Mouse (Mus musculus): ENCODE data around the gene Tacc2. TPM values are rescaled to one million over a fixed set of nuclear protein-coding genes. Genes with fewer than 3 reads are reported as not detected.

The Tacc2 gene
- polyA plus RNA-seq, 1 experiment from 2014 or later = 58.9 TPM

DNA sequence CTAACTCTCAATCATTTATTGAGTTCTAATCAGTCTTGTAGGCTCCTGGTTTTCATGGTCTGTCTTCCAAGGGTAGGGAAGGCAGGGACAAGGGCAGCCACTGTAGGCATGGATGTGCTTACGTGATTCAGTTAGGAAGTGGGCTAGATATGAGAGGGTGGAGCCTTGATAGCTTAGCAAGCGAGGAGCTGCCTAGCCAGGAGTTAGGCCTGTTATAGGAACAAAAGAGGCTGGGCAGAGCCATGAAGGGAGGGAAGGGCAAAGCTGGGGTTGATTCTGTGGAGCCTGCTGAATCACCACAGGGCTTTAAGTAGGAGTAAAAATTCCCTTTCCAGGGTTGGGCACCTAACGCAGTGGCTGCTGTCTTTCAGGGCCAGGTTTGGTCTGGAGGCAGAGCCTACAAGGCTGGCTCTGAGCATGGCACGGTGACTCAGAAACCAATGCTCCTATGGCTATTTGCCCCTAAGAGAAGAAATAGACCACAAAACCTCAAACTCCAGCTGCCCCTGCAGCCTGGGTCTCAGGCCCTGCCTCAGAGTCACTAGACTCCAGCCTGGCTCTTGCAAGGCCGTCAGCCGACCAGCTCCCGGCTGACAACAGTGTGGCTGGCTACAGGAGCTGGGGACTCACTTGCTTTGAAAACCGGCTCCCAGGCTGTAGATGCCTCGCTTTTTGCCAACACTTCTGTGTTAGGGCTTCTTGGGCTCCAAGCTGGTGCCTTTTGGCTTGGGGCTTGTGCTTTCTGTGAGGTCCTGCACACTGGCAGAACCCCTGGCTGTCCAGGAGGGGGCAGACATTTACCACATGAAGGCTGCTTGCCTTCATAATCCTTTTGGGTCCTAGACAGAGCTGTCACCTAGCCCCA lies 96.2 kb downstream of the Tacc2 start:
- ATAC-seq (ENCODE audit: low FRiP score) = 0 out of 2 replicates have a peak, but pooled peaks have one; percentile 59
- Histone ChIP-seq H3K9ac (replicated peaks) (no peak overlapping the region), H3K36me3 (no peaks in the 10 kb centered on the region), H3K4me1 (peaks cover 49% of the 10 kb centered on the region), H3K27ac (replicated peaks) (peak overlapping the region; percentile 54; the same call in 1 of the 2 replicates), H3K4me3 (replicated peaks) (no peak overlapping the region), H3K4me2 (no peak overlapping the region), H3K27me3 (replicated peaks) (no peaks in the 10 kb centered on the region), H3K9me3 (replicated peaks) (no peaks in the 10 kb centered on the region)
- WGBS = 65% methylated on average over 9 of the region's 9 CpGs

DNA sequence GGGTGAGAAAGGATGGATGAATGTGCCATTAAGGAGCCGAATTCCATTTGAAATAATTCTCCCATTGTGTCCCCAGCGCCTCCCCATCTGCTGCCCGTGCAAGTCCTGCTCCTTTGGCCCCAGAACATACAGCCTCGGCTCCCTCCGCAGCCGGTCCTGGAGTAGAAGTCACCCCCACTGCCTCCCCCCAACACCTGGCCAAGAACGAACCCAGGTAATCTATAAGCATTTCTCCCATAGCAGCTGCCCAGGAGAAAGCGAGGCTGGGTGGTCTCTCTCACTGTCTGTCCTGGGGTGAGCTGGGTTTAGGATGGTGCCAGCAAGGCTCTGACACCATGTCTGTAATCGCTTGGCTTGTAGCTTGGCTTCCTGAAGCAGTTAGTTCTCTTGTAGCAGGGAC lies 97.3 kb downstream of the Tacc2 start:
- H3K36me3 ChIP-seq = no peaks in the 10 kb centered on the region
- H3K4me1 ChIP-seq = peaks cover 39% of the 10 kb centered on the region
- no peak overlapping the region for H3K4me2 ChIP-seq
- ATAC-seq (ENCODE audit: low FRiP score) = no peak
- no peaks in the 10 kb centered on the region for H3K9me3 ChIP-seq (replicated peaks)
- no peak overlapping the region for H3K27ac ChIP-seq (replicated peaks)
- WGBS = 59% methylated on average over 9 of the region's 9 CpGs
- H3K27me3 ChIP-seq (replicated peaks) = no peaks in the 10 kb centered on the region
- no peak overlapping the region for H3K9ac ChIP-seq (replicated peaks)
- no peak overlapping the region for H3K4me3 ChIP-seq (replicated peaks)

DNA sequence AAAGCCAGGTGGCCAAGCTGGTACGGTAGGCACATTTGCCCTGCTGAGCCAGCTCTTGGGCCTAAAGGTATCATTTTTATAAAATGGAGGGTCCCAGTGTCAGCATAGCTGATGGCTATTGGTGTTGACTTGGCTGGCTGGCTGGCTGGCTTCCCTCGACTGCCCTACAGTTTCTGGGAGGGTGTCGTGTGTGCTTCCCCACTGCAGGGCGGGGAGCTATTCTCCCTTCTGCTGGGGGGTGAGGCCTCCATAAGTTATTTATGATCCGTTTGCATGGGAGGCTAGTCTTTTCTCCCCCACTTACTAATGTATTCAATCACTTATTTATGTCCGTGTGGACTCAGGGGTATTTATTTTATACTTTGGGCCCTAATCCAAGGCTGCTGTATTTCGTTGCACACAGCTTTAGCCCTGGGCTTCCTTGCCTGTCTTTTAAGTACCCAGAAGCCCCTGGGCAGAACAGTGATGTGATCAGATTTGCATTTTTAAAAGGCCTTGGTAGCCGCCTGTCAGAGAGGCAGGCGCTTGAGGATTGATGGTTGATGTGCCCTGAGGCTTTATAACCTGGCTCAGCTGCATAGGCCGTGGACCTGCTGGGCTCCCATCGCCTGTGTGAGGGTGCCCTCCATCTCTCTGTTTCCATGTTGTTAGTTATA lies 99.8 kb downstream of the Tacc2 start:
- H3K36me3 ChIP-seq = no peaks in the 10 kb centered on the region
- no peaks in the 10 kb centered on the region for H3K9me3 ChIP-seq (replicated peaks)
- no peak overlapping the region for H3K4me3 ChIP-seq (replicated peaks)
- H3K9ac ChIP-seq (replicated peaks) = no peak overlapping the region
- WGBS = 27% methylated on average over 11 of the region's 11 CpGs
- no peak for ATAC-seq (ENCODE audit: low FRiP score)
- peak overlapping the region; percentile 60 for H3K27ac ChIP-seq (replicated peaks)
- no peak overlapping the region for H3K4me2 ChIP-seq
- peaks cover 25% of the 10 kb centered on the region for H3K4me1 ChIP-seq
- H3K27me3 ChIP-seq (replicated peaks) = no peaks in the 10 kb centered on the region

DNA sequence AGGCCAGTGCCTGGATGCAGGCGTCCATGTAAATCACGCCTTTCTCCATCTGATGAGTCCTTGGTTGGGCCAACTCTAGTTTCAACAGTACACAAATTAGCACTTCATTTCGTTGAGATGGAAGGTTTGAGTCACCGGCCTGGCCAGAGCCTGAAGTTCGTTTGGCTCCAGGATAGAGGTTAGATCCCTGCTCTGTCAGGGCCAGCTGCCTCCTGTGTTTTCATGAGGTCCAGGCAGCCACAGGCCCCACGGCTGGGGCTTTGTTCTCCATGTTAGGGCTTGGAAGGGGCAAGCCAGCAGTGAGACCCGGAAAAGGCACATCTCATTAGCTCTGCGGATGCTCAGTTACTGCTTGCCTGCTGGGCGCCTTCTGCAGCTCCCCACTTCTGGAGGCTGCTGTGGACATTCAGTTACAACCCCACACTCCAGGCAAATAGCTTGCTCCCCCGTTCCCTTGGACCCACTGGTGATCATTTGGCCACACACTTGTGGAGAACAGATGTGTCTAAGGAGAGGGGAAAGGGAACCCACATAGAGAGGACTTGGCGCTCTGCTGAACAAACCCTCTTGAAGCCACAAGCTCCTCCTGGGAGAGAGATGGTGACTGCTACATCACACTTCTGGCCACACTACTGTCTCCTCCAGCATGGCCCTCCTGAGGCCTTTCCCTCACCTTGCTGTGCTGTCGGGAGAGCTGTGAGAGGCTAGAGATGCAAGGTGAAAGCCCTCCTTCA lies 100.5 kb downstream of the Tacc2 start:
- H3K9ac ChIP-seq (replicated peaks) = no peak overlapping the region
- H3K27me3 ChIP-seq (replicated peaks) = no peaks in the 10 kb centered on the region
- no peaks in the 10 kb centered on the region for H3K9me3 ChIP-seq (replicated peaks)
- no peak for ATAC-seq (ENCODE audit: low FRiP score)
- H3K4me1 ChIP-seq = peaks cover 26% of the 10 kb centered on the region
- no peak overlapping the region for H3K4me3 ChIP-seq (replicated peaks)
- no peak overlapping the region for H3K4me2 ChIP-seq
- H3K36me3 ChIP-seq = no peaks in the 10 kb centered on the region
- 49% methylated on average over 12 of the region's 12 CpGs for WGBS
- H3K27ac ChIP-seq (replicated peaks) = peak overlapping the region; percentile 60

DNA sequence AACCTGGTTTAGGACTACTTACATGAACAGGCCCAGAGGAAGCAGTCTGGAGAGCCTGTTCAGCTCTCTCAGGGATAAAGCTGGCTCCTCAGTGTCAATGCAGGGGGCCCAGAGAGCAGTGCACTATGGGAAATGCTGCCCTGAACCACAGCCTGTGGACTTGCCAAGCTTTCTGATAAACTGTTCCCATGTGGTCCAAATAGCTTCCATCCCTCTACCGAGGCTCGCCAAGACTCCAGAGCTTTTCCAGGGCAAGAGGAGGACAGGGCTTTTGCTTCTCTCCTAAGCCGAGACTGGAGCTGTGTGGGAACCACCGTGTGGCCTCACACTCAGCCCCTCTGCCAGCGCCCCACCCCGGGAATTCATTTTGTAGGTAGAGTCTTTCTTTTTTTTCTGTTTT lies 101.2 kb downstream of the Tacc2 start:
- H3K36me3 ChIP-seq = no peaks in the 10 kb centered on the region
- 69% methylated on average over 6 of the region's 6 CpGs for WGBS
- no peaks in the 10 kb centered on the region for H3K27me3 ChIP-seq (replicated peaks)
- H3K9me3 ChIP-seq (replicated peaks) = no peaks in the 10 kb centered on the region
- H3K27ac ChIP-seq (replicated peaks) = no peak overlapping the region
- no peak overlapping the region for H3K4me2 ChIP-seq
- peaks cover 25% of the 10 kb centered on the region for H3K4me1 ChIP-seq
- ATAC-seq (ENCODE audit: low FRiP score) = no peak
- H3K4me3 ChIP-seq (replicated peaks) = no peak overlapping the region
- no peak overlapping the region for H3K9ac ChIP-seq (replicated peaks)

DNA sequence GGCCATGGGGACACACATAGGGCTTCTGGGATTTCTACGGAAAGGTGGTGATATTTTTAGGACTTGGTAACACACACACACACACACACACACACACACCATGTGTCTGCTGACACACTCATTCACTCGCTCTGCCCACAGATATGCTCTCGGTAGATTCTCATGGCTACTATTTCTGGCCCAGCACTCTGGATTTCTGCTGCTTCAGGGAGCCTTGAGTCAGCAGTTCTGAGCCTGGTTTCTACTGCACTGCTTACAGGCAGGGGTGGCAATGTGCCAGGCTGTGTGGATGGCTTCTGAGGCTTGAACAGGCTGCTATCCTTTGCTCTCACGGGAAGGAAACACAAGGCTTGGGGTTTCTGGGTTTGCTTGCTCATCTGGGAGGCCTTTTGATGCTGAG lies 104.6 kb downstream of the Tacc2 start:
- no peak overlapping the region for H3K4me2 ChIP-seq
- no peaks in the 10 kb centered on the region for H3K36me3 ChIP-seq
- no peak overlapping the region for H3K27ac ChIP-seq (replicated peaks)
- no peaks in the 10 kb centered on the region for H3K27me3 ChIP-seq (replicated peaks)
- no peak overlapping the region for H3K4me3 ChIP-seq (replicated peaks)
- peaks cover 21% of the 10 kb centered on the region for H3K4me1 ChIP-seq
- WGBS = 62% methylated on average over 4 of the region's 4 CpGs
- no peaks in the 10 kb centered on the region for H3K9me3 ChIP-seq (replicated peaks)
- no peak for ATAC-seq (ENCODE audit: low FRiP score)
- no peak overlapping the region for H3K9ac ChIP-seq (replicated peaks)

DNA sequence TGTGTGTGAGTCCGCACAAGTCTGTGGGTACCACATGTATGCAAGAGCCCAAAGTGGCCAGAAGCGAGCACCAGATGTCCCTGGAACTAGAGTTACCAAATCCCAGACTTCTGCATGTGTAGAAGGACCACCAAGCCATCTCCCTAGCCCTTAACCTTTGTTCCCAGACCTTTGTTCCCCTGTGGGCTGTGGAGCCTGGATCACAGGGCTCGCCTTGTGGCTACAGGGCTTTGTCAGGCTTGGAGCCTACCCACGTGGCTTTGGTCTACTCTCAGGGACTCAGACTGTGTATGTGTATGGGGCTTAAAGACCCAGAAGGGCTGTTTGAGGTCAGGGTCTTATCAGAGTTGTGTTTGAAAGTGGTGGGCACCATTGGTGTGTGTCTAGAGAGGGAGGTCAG lies 111.4 kb downstream of the Tacc2 start:
- no peak overlapping the region for H3K9ac ChIP-seq (replicated peaks)
- no peak overlapping the region for H3K4me2 ChIP-seq
- no peaks in the 10 kb centered on the region for H3K9me3 ChIP-seq (replicated peaks)
- peaks cover 16% of the 10 kb centered on the region for H3K4me1 ChIP-seq
- 87% methylated on average over 4 of the region's 4 CpGs for whole genome bisulfite sequencing
- no peak for ATAC-seq (ENCODE audit: low FRiP score)
- no peaks in the 10 kb centered on the region for H3K27me3 ChIP-seq (replicated peaks)
- no peak overlapping the region for H3K27ac ChIP-seq (replicated peaks)
- no peak overlapping the region for H3K4me3 ChIP-seq (replicated peaks)
- no peaks in the 10 kb centered on the region for H3K36me3 ChIP-seq

DNA sequence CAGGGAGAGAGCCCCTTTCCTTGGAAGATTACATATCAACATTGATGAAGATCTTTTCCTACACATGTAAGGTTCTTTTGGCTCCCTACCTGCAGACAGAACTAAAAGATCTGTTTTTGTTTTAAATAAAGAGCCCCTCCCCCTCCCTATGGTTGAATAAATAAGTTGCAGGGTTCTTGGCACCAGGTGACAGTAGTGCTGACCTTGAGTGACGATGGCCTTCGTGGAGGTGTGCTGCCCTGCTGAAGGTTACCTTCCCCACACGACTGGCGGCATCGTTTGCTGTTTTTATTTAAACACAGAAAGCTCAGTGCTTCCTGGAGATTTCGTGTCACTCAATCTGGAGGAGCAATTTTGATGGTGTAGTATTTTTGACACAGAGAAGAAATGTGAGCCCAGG lies 113.6 kb downstream of the Tacc2 start:
- no peaks in the 10 kb centered on the region for H3K36me3 ChIP-seq
- no peak for ATAC-seq (ENCODE audit: low FRiP score)
- H3K27me3 ChIP-seq (replicated peaks) = no peaks in the 10 kb centered on the region
- H3K9me3 ChIP-seq (replicated peaks) = no peaks in the 10 kb centered on the region
- no peak overlapping the region for H3K4me3 ChIP-seq (replicated peaks)
- no peak overlapping the region for H3K9ac ChIP-seq (replicated peaks)
- H3K27ac ChIP-seq (replicated peaks) = no peak overlapping the region
- no peak overlapping the region for H3K4me2 ChIP-seq
- H3K4me1 ChIP-seq = peaks cover 38% of the 10 kb centered on the region
- WGBS = 88% methylated on average over 6 of the region's 6 CpGs

DNA sequence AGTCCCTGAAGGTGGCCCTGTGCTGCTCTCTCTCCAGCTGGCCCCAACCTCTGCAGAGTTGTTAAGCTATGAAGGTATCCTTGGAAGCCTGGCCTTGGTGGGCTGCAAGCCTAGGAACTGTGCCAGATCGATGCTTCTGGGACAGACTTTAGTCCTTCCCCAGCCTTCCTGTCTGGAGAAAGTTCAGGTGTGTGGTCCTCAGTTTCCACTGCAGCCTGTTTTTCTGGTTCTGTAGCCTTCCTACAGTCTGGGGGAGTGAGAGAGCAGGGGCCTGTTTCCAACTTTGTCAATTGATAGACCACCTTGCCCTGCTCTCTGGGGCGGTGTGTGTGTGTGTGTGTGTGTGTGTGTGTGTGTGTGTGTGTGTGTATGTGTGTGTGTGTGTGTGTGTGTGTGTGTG lies 114.7 kb downstream of the Tacc2 start:
- Histone ChIP-seq H3K27ac (replicated peaks) (peak overlapping the region; percentile 99), H3K4me1 (peaks cover 48% of the 10 kb centered on the region), H3K4me2 (peak overlapping the region; percentile 72), H3K36me3 (no peaks in the 10 kb centered on the region), H3K27me3 (replicated peaks) (no peaks in the 10 kb centered on the region), H3K9ac (replicated peaks) (0 out of 2 replicates have a peak overlapping the region, but pooled peaks have one; percentile 26), H3K9me3 (replicated peaks) (no peaks in the 10 kb centered on the region), H3K4me3 (replicated peaks) (peak overlapping the region; percentile 88)
- 0 out of 2 replicates have a peak, but pooled peaks have one; percentile 1 for ATAC-seq (ENCODE audit: low FRiP score)
- WGBS = 58% methylated on average over 2 of the region's 2 CpGs

DNA sequence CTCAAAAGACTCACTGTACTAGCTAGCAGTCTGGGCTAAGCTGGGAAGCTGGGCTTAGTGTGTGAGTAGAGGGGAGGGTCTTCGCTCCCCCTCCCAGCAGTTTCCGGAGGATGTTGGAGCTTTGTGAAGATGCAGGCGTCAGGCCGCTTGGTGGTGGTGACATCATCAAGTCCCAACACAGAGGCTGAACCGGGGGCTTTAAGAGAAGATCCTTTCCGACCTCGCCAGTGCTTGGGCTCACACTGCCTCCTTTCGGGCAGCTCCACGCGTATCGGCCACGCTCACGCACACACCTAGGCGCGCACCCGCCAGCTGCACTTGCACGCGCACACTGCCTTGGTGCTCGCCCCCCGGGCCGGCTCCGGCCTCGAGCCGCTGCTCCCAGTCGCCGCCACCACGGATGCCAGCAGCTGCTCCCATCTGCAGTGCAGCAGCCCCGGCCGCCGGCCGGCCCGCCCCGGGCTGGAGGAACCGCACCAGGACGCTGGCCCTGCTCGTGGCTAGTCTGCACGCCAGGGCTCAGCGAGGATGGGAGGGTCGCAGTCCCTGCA lies 115.2 kb downstream of the Tacc2 start:
- peaks cover 50% of the 10 kb centered on the region for H3K4me1 ChIP-seq
- H3K27ac ChIP-seq (replicated peaks) = peak overlapping the region; percentile 99
- peak; percentile 91 for ATAC-seq (ENCODE audit: low FRiP score)
- H3K36me3 ChIP-seq = no peaks in the 10 kb centered on the region
- peak overlapping the region; percentile 88 for H3K4me3 ChIP-seq (replicated peaks)
- WGBS = 1% methylated on average over 39 of the region's 39 CpGs
- H3K4me2 ChIP-seq = peak overlapping the region; percentile 72
- no peaks in the 10 kb centered on the region for H3K9me3 ChIP-seq (replicated peaks)
- H3K27me3 ChIP-seq (replicated peaks) = no peaks in the 10 kb centered on the region
- peak overlapping the region; percentile 98 for H3K9ac ChIP-seq (replicated peaks)

DNA sequence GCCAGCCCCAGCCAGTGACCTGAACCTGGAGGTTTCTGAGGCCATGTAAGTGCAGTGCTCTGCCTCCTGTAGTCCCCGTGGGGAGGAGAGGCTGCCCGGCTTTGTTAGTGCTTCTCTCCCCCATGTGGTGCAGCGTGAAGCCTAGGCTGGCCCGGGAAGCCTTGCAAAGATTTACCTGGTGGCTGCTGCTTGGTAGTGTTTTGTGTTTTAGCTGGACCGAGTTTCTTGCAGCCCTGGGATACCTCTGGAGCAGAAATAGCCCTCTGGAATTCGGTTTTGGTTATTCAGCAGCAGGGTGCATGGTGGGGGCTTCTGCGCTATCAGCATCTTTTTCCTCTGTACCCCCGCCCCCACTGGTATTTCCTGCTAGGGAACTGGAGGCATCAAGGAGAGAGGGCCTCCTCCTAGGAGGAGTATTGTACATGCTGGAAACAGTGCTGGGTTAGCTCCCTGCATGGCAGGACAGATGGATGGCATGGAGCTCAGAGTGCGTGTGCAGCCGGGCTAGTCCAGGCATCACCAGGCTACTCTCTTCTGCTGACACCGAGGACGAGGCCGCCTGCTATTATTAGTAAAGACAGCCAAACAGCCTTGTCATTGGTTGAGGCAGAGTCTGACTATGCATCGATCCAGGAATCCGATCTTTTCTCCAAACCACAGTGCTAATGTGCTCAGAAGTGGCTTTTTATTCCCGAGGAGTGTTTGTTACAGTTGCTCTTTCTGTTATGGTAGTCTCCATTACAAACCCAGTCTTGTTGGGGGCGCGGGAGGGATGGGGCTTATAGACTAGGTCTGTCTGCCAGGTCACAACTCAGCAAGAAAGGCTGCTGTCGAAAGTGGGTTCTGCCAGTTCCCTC lies 115.9 kb downstream of the Tacc2 start:
- H3K9me3 ChIP-seq (replicated peaks) = no peaks in the 10 kb centered on the region
- H3K4me1 ChIP-seq = peaks cover 55% of the 10 kb centered on the region
- 3% methylated on average over 19 of the region's 19 CpGs for WGBS
- peak overlapping the region; percentile 88 for H3K4me3 ChIP-seq (replicated peaks)
- peak overlapping the region; percentile 72 for H3K4me2 ChIP-seq
- H3K27me3 ChIP-seq (replicated peaks) = no peaks in the 10 kb centered on the region
- peak; percentile 71 for ATAC-seq (ENCODE audit: low FRiP score)
- peak overlapping the region; percentile 99 for H3K27ac ChIP-seq (replicated peaks)
- peak overlapping the region; percentile 98 for H3K9ac ChIP-seq (replicated peaks)
- H3K36me3 ChIP-seq = no peaks in the 10 kb centered on the region

Data from neural tube, embryonic 15.5 days (tissue).